Mouse (Mus musculus) hindbrain, postnatal 0 days (tissue): ENCODE measurements around the gene Haghl. TPM values are rescaled to one million over a fixed set of nuclear protein-coding genes. Genes with fewer than 3 reads are reported as not detected.

Experiments
- ATAC-seq: fragments of 200-750 bp; cut with Nextera tagmentation; 2 replicates; pipeline ENCODE4 v1.8.0; 2017; ENCODE audit warnings: mild to moderate bottlenecking, moderate TSS enrichment, moderate library complexity
- DNase-seq: peaks from one replicate; pipeline ENCODE4 v3.0.0-alpha.2; 2015; ENCODE audit warnings: low spot score
- H3K27ac ChIP-seq: fragments of 300-500 bp; sonication (generic); 2 replicates; pipeline ENCODE4 v1.5.1; 2014; ENCODE audit warnings: mild to moderate bottlenecking
- H3K27me3 ChIP-seq: fragments of 300-500 bp; sonication (generic); 2 replicates; pipeline ENCODE4 v1.6.1; 2014; ENCODE audit warnings: low read length, mixed read lengths; ENCODE audit not compliant: insufficient read depth
- H3K36me3 ChIP-seq: fragments of 300-500 bp; sonication (generic); 2 replicates; pipeline ENCODE4 v1.6.1; 2014; ENCODE audit warnings: low read length, mixed read lengths; ENCODE audit not compliant: insufficient read depth
- H3K4me1 ChIP-seq: fragments of 300-500 bp; sonication (generic); 2 replicates; pipeline ENCODE4 v1.6.1; 2014; ENCODE audit warnings: antibody characterized with exemption, low read length, mixed read lengths; ENCODE audit not compliant: insufficient read depth
- H3K4me2 ChIP-seq: fragments of 300-500 bp; sonication (generic); 2 replicates; pipeline ENCODE4 v1.6.1; 2014; ENCODE audit warnings: low read depth, mild to moderate bottlenecking, low read length, moderate library complexity, mixed read lengths
- H3K4me3 ChIP-seq: fragments of 300-500 bp; sonication (generic); 2 replicates; pipeline ENCODE4 v1.5.1; 2014; ENCODE audit warnings: low read length
- H3K9ac ChIP-seq: fragments of 300-500 bp; sonication (generic); replicated peaks from 2 replicates; pipeline ENCODE4 v1.6.1; 2014; ENCODE audit warnings: mild to moderate bottlenecking, low read length, moderate library complexity, mixed read lengths
- H3K9me3 ChIP-seq: fragments of 300-500 bp; sonication (generic); 2 replicates; pipeline ENCODE4 v1.6.1; 2016; ENCODE audit warnings: low read length, mixed read lengths
- CTCF ChIP-seq: IDR thresholded peaks from 2 replicates; pipeline ENCODE4 v1.5.1; 2016; ENCODE audit warnings: antibody characterized with exemption, control low read depth, low read depth
- WGBS: fragments of 180-500 bp; shearing (Covaris S2); extraction: QIAGEN DNeasy Blood & Tissue Kit; methylation state at CpG from one replicate; pipeline ENCODE4 v1.1.7; 2014; 5-methylcytosine and 5-hydroxymethylcytosine counted together
- microRNA-seq, 2 experiments: library from miRNA; unstranded; fragments of <30 nt; microRNA quantifications; one replicate each; pipeline ENCODE4; 2016
- polyA plus RNA-seq: library from polyadenylated mRNA; unstranded; fragments of >200 nt; fragmentation: Nextera tagmentation; extraction: Ambion mirVana; gene quantifications from 2 replicates; pipeline ENCODE4 v1.2.1, GENCODE M21; 2015
- total RNA-seq: library from RNA; depleted of rRNA; stranded (reverse); fragments of >200 nt; gene quantifications from 2 replicates; pipeline ENCODE4 v1.2.3, GENCODE M21; 2014; rRNA removed

The Haghl gene
- total and polyA plus RNA-seq, 2 experiments from 2014 or later: 171 to 219 TPM

- 0 out of 2 replicates have a peak, but pooled peaks cover 10% of the 10 kb centered on the region for H3K36me3 ChIP-seq
- DNase-seq (no peak), ATAC-seq (no peak)
- no peaks in the 10 kb centered on the region for H3K9me3 ChIP-seq
- H3K4me1 ChIP-seq: 0 out of 2 replicates have a peak, but pooled peaks cover 4% of the 10 kb centered on the region
- no peak overlapping the region for H3K27ac ChIP-seq
- no peak for TF ChIP-seq CTCF
- H3K9ac ChIP-seq: no peak overlapping the region
- H3K4me3 ChIP-seq: no peak overlapping the region
- 82% methylated on average over 5 of the region's 5 CpGs for WGBS
- no peaks in the 10 kb centered on the region for H3K27me3 ChIP-seq
- no peak overlapping the region for H3K4me2 ChIP-seq
Measured at GRCm38 (mm10) chr17:25735246-25735645, 50.2 kb downstream of the Haghl start.

GRCm38 (mm10) chr17:25732082-25732481 lies 53.4 kb downstream of the Haghl start:
- Histone ChIP-seq H3K9me3 (no peaks in the 10 kb centered on the region), H3K36me3 (0 out of 2 replicates have a peak, but pooled peaks cover 10% of the 10 kb centered on the region), H3K4me2 (no peak overlapping the region), H3K4me3 (no peak overlapping the region), H3K9ac (no peak overlapping the region), H3K27me3 (no peaks in the 10 kb centered on the region), H3K27ac (no peak overlapping the region), H3K4me1 (peaks cover 12% of the 10 kb centered on the region)
- WGBS: 18% methylated on average over 2 of the region's 2 CpGs
- DNase-seq (peak; percentile 89), ATAC-seq (no peak)
- peak; percentile 98 for TF ChIP-seq CTCF

Small RNA genes within 50 kb of the gene (microRNA-seq; reads per million reads assigned to microRNA genes)
- 0 reads per million in 2 experiments for gene Gm25083
- 0.71 to 1.1 reads per million in 2 experiments for gene Mir3082
- 0.36 to 0.53 reads per million in 2 experiments for gene Mir6966

Other genes with a start within 250 kb of the Haghl start
- 52.1 and 54.5 TPM in 2 replicates for gene Sox8, start 215.0 kb downstream of the Haghl start, total RNA-seq
- gene Sox8, start 215.0 kb downstream of the Haghl start, polyA plus RNA-seq: 28.9 and 31.5 TPM in 2 replicates
- 38.1 and 45.1 TPM in 2 replicates for gene Lmf1, start 206.6 kb downstream of the Haghl start, total RNA-seq
- 21.4 and 22.4 TPM in 2 replicates for gene Lmf1, start 206.6 kb downstream of the Haghl start, polyA plus RNA-seq
- 10.9 TPM in 1 of 2 replicates, not detected in the other for gene Gng13, start 68.5 kb downstream of the Haghl start, total RNA-seq
- 22.0 and 23.7 TPM in 2 replicates for gene Gng13, start 68.5 kb downstream of the Haghl start, polyA plus RNA-seq
- 4.9 and 7.8 TPM in 2 replicates for gene Chtf18, start 58.3 kb downstream of the Haghl start, total RNA-seq
- gene Chtf18, start 58.3 kb downstream of the Haghl start, polyA plus RNA-seq: 4.9 and 5.4 TPM in 2 replicates
- 10.1 and 18.7 TPM in 2 replicates for gene Rpusd1, start 58.0 kb downstream of the Haghl start, total RNA-seq
- 27.5 and 27.9 TPM in 2 replicates for gene Rpusd1, start 58.0 kb downstream of the Haghl start, polyA plus RNA-seq
- 0.05 TPM in 1 of 2 replicates, not detected in the other for gene Mslnl, start 49.6 kb downstream of the Haghl start, total RNA-seq
- not detected in 2 replicates for gene Mslnl, start 49.6 kb downstream of the Haghl start, polyA plus RNA-seq
- 0.50 and 1.1 TPM in 2 replicates for gene Msln, start 31.3 kb downstream of the Haghl start, total RNA-seq
- 2.0 and 2.3 TPM in 2 replicates for gene Msln, start 31.3 kb downstream of the Haghl start, polyA plus RNA-seq
- gene Narfl, start 11.9 kb downstream of the Haghl start, total RNA-seq: 22.2 and 28.2 TPM in 2 replicates
- 27.5 and 27.9 TPM in 2 replicates for gene Narfl, start 11.9 kb downstream of the Haghl start, polyA plus RNA-seq
- 0.10 and 0.50 TPM in 2 replicates for gene Ccdc78, start 907 bp upstream of the Haghl start, total RNA-seq
- 1.0 and 1.2 TPM in 2 replicates for gene Ccdc78, start 907 bp upstream of the Haghl start, polyA plus RNA-seq
- 80.6 and 101 TPM in 2 replicates for gene Fam173a, start 7.2 kb upstream of the Haghl start, total RNA-seq
- gene Fam173a, start 7.2 kb upstream of the Haghl start, polyA plus RNA-seq: 117 and 121 TPM in 2 replicates
- gene AC134908.4, start 10.0 kb upstream of the Haghl start, total RNA-seq: 0.31 TPM in 1 of 2 replicates, not detected in the other
- 2.0 and 3.9 TPM in 2 replicates for gene AC134908.4, start 10.0 kb upstream of the Haghl start, polyA plus RNA-seq
- gene Metrn, start 11.5 kb upstream of the Haghl start, total RNA-seq: 500 and 557 TPM in 2 replicates
- 102 and 116 TPM in 2 replicates for gene Metrn, start 11.5 kb upstream of the Haghl start, polyA plus RNA-seq
- gene Fbxl16, start 23.4 kb upstream of the Haghl start, total RNA-seq: 143 and 146 TPM in 2 replicates
- 44.0 and 45.8 TPM in 2 replicates for gene Fbxl16, start 23.4 kb upstream of the Haghl start, polyA plus RNA-seq
- gene Wdr24, start 38.0 kb upstream of the Haghl start, total RNA-seq: 31.3 and 39.7 TPM in 2 replicates
- 21.0 and 22.6 TPM in 2 replicates for gene Wdr24, start 38.0 kb upstream of the Haghl start, polyA plus RNA-seq
- gene Jmjd8, start 43.2 kb upstream of the Haghl start, total RNA-seq: 57.0 and 61.0 TPM in 2 replicates
- 38.6 and 41.3 TPM in 2 replicates for gene Jmjd8, start 43.2 kb upstream of the Haghl start, polyA plus RNA-seq
- 271 and 273 TPM in 2 replicates for gene Stub1, start 47.7 kb upstream of the Haghl start, total RNA-seq
- gene Stub1, start 47.7 kb upstream of the Haghl start, polyA plus RNA-seq: 369 and 370 TPM in 2 replicates
- gene Rhbdl1, start 51.6 kb upstream of the Haghl start, total RNA-seq: 122 and 135 TPM in 2 replicates
- gene Rhbdl1, start 51.6 kb upstream of the Haghl start, polyA plus RNA-seq: 78.6 and 80.0 TPM in 2 replicates
- gene Gm20683, start 56.1 kb upstream of the Haghl start, total RNA-seq: 22.8 and 40.0 TPM in 2 replicates
- 12.6 and 12.9 TPM in 2 replicates for gene Gm20683, start 56.1 kb upstream of the Haghl start, polyA plus RNA-seq
- gene Rhot2, start 59.2 kb upstream of the Haghl start, total RNA-seq: 39.8 and 64.1 TPM in 2 replicates
- gene Rhot2, start 59.2 kb upstream of the Haghl start, polyA plus RNA-seq: 14.6 and 15.8 TPM in 2 replicates
- 54.5 and 75.5 TPM in 2 replicates for gene Wdr90, start 75.8 kb upstream of the Haghl start, total RNA-seq
- gene Wdr90, start 75.8 kb upstream of the Haghl start, polyA plus RNA-seq: 13.2 TPM in 2 replicates
- gene Mcrip2, start 83.1 kb upstream of the Haghl start, total RNA-seq: 27.0 and 32.1 TPM in 2 replicates
- gene Mcrip2, start 83.1 kb upstream of the Haghl start, polyA plus RNA-seq: 54.3 and 54.7 TPM in 2 replicates
- 50.0 and 63.1 TPM in 2 replicates for gene Mettl26, start 89.4 kb upstream of the Haghl start, total RNA-seq
- gene Mettl26, start 89.4 kb upstream of the Haghl start, polyA plus RNA-seq: 62.9 and 64.8 TPM in 2 replicates
- 1.2 and 1.5 TPM in 2 replicates for gene Wfikkn1, start 95.2 kb upstream of the Haghl start, total RNA-seq
- gene Wfikkn1, start 95.2 kb upstream of the Haghl start, polyA plus RNA-seq: 0.33 and 0.58 TPM in 2 replicates
- 33.2 and 39.1 TPM in 2 replicates for gene Rab40c, start 134.1 kb upstream of the Haghl start, total RNA-seq
- gene Rab40c, start 134.1 kb upstream of the Haghl start, polyA plus RNA-seq: 34.7 and 35.3 TPM in 2 replicates
- gene Pigq, start 159.3 kb upstream of the Haghl start, total RNA-seq: 90.6 and 99.7 TPM in 2 replicates
- gene Pigq, start 159.3 kb upstream of the Haghl start, polyA plus RNA-seq: 69.7 and 76.3 TPM in 2 replicates
- 0.61 and 0.68 TPM in 2 replicates for gene Nhlrc4, start 159.3 kb upstream of the Haghl start, total RNA-seq
- gene Nhlrc4, start 159.3 kb upstream of the Haghl start, polyA plus RNA-seq: 0.30 and 0.72 TPM in 2 replicates
- 5.6 and 7.2 TPM in 2 replicates for gene A930017K11Rik, start 166.9 kb upstream of the Haghl start, total RNA-seq
- 4.4 and 5.0 TPM in 2 replicates for gene A930017K11Rik, start 166.9 kb upstream of the Haghl start, polyA plus RNA-seq
- 35.1 and 41.4 TPM in 2 replicates for gene Capn15, start 200.1 kb upstream of the Haghl start, total RNA-seq
- 19.0 and 20.1 TPM in 2 replicates for gene Capn15, start 200.1 kb upstream of the Haghl start, polyA plus RNA-seq